Mouse (Mus musculus) hematopoietic stem cell, adult 5-6 weeks (primary cell): ENCODE measurements around the gene Syn3. TPM values are rescaled to one million over a fixed set of nuclear protein-coding genes. Genes with fewer than 3 reads are reported as not detected.

Experiments
- ATAC-seq, 2 experiments: fragments of 125-278 bp in 1 of 2; replicated peaks in 1 of 2; 2 replicates each; pipeline ENCODE4 v1.8.0; 2016 to 2017; ENCODE audit warnings: inconsistent platforms in 2 of 2, mild to moderate bottlenecking in 2 of 2, moderate number of reproducible peaks in 2 of 2, low read depth in 1 of 2, moderate TSS enrichment in 1 of 2; ENCODE audit not compliant: low FRiP score in 2 of 2, poor library complexity in 2 of 2, severe bottlenecking in 2 of 2, insufficient read depth in 1 of 2, low TSS enrichment in 1 of 2
- total RNA-seq: library from RNA; stranded (forward); fragments of 172-1452, 232-1000 nt; gene quantifications from 2 replicates; pipeline ENCODE4 v1.2.3, GENCODE M21; 2017

Gene Syn3
- total RNA-seq, 1 experiment from 2014 or later, result 2.6 TPM

- no peak for ATAC-seq
These were observed 140.3 kb downstream of the Syn3 start for GRCm38 (mm10) chr10:86358307-86358975.

DNA sequence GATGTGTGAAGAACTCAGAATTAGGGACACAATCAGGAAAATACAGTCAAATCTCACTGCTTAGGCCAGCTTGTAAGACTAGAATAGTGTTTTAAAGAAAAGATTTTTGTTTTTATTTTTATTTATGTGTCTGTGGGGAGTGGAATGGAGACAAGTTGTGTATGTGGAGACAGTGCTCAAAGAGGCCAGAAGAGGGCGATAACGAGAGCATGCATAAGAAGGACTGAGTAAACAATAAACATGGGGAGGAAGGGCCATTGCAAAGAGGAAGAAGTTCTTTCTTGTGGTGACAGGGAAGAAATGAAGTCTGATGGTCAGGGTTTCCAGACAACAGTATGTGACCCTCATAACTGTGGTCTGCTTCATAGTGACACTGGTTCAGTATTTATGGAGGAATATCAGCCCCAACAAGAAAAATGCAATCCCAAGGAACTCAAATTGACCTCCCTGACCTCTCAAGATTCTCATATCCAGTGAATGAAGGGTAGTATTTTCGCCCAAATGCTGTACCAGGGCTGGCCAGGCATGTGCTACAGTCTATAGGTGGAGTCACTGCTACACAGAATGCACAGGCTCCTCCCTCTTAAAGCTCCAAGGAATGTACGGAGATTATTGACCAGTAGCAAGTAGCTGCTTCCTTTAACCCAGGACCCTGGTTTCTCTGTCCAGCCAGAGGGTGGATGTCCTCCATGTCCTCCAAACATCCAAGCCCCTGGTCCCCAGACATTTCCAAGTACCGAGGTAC lies 141.7 kb downstream of the Syn3 start:
- peak; percentile 22 to 69; a peak in 1 of 4 replicates for ATAC-seq

DNA sequence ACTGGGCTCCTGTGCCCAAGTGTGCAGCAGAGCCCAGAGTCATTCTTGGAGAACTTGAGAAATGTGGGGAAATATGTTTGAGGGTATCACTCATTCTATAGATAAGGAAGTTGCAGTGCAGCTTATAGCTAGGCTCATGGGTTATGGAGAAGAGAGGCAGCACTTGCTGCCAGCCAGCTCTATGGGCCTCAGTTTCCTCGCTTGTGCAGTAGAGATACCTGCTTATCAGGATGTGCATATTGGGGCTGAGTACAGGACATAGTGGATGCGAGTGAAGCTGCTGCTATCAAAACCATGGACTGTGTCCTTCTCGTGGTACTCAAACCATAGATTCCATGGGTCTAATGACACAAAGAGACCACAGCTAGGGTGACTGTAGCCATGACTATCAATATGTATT lies 146.2 kb downstream of the Syn3 start:
- no peak for ATAC-seq

GRCm38 (mm10) chr10:86351287-86351686 lies 147.4 kb downstream of the Syn3 start:
- ATAC-seq, result no peak

- ATAC-seq, result no peak
These were observed 152.4 kb downstream of the Syn3 start for GRCm38 (mm10) chr10:86346235-86346840.

GRCm38 (mm10) chr10:86345645-86346044 lies 153.1 kb downstream of the Syn3 start:
- no peak for ATAC-seq

- no peak for ATAC-seq
These were observed 154.0 kb downstream of the Syn3 start for GRCm38 (mm10) chr10:86344654-86345053.

GRCm38 (mm10) chr10:86343931-86344330 lies 154.8 kb downstream of the Syn3 start:
- ATAC-seq, result no peak

DNA sequence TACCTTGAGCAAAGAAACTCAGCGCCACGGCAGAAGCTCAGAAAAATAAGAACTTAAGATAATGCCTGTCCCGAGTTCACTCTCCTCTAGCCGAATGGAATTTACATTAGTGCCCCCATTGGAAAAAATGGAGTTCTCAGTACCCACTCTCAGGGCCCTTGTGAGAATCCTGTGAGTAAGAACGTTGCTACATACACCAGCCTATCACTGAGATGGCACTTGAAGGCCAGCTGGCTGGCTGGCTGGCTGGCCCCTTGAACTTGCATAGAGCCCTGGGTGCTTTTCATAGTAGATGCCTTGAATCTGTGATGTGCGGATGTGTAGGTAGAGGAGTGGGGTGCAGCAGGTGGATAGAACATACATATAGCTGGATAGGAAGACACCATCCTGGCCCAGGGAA lies 155.3 kb downstream of the Syn3 start:
- no peak for ATAC-seq

DNA sequence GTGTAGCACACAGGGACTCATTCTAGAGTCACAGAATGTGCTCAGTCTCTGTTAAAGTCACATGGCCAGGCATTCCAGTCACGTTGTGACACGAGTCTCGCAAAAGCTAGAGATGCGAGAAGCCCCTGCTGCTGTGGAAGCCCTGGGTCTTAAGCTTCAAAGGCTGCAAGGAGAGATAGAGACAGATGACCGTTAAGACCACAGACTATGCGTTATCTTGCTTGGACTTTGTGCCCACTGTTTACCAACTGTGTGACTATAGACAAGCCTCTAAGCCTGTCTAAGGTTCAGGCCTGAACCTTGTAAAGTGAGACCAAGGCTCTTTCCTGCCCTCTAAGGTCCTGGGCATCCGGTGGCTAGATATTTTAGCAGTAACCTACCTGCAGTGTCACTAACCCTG lies 156.0 kb downstream of the Syn3 start:
- no peak for ATAC-seq

GRCm38 (mm10) chr10:86342151-86342550 lies 156.5 kb downstream of the Syn3 start:
- no peak for ATAC-seq

GRCm38 (mm10) chr10:86341589-86341988 lies 157.1 kb downstream of the Syn3 start:
- ATAC-seq, result no peak

DNA sequence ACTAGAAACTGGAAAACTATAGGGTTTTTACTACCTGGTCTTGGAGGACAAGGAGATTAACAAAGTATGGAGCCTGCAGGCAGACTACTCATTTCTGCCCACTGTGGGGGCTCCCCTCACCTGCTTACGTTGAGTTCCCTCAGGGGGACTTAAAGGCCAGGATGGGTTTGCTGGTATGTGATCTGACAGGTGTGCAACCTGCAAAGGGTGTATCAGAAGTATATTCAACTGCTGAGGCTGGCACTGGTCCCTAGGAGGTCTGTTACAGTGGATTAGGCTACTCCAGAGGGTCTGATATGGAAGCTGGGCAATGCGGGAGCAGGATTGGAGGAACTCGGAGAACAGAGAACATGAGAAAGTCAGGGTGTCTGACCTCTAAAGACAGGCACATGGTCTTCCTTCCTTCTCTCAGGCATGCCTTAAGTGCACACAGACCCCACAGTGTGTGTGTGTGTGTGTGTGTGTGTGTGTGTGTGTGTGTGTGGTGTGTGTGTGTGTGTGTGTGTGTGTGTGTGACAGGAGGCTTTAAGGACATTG lies 157.6 kb downstream of the Syn3 start:
- ATAC-seq, result no peak

DNA sequence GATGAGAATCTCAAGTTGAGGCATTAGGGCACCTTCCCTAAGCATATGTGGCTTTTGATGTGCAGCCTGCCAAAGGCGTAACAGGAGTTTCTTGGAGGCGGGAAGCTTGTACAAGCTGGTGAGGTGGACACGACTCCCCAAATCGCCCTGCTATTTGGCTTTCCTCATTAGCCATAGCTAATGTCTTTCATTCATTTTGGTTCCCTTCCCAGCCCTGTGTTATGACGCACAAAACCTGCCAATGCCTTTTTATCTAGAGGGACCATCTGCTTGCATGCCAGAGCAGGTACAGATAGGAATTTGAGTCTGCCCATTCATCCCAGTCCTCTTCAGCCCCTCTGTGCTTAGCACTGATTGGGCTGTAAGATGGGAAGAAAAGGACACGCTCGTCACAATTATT lies 158.3 kb downstream of the Syn3 start:
- no peak for ATAC-seq

DNA sequence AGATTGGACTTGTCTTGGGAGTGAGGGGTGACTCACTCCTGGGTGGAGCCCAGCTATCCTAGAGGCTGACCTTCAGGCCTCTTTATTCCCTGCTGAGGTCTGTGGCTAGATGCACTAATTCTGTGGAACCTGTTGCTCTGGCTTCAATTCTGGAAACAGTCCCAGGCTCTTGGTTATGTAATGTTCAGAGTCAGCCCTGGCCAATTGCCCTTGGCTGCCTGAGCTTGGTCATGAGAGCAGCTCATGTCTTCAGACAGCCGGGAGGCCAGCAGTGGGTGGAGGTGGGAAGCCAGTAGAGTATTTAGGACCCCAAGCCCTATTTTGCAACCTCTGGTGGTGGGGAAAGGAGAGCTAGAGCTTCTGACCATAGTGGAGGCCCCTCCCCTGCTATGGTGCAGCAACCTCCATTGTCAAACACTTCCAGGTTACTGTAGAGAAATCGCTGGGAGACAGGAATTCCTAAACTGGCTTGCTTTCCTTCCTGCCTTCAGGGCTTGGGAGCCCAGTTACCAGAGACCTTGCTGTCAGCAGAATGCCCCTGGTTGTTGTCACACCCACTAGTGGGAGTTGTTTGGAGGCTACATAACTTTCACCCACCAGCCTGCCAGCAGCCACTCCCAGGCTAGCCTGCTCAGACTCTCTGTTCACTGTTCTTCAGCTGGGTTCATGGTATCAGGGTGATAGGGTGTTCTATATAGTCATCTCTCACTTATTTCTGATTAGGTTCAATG lies 158.9 kb downstream of the Syn3 start:
- peak; percentile 34 to 53; a peak in 2 of 4 replicates for ATAC-seq

- no peak for ATAC-seq
These were observed 159.6 kb downstream of the Syn3 start for GRCm38 (mm10) chr10:86339121-86339520.

DNA sequence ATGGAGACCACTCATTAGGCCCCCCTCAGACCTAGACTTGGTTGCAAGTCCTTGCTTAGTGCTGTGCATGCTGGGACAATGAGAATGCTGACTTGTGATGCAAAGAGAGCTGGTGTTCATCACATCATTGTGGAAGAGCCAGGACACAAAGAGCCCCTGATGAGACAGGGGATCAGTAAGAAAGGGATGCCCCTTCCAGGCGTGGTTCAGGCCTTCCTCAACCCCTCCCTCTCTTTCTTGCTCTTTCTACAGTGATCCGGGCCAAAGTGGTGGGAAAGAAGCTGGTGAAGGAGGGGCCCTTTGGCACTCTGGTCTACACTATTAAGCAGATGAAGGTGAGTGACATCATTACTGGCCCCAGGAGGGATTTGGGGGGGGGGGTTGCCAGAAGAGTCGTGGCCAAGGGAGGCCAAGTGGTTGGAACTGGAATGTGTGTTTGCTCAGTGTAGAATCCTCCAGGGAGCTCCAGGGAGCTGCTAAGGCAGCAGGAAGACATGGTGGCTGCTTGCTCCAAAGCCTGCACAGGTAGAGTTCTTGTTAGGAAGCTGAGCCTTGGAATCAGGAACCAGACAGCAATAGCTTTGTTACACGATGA lies 160.5 kb downstream of the Syn3 start:
- no peak for ATAC-seq
